Mouse (Mus musculus) small intestine, adult 2 months (tissue): Measurements from ENCODE around the gene Slc3a1. TPM values are rescaled to one million over a fixed set of nuclear protein-coding genes. Genes with fewer than 3 reads are reported as not detected.

ENCODE experiments used
- H3K27ac ChIP-seq: fragments of 200-500 bp; 2 replicates; pipeline ENCODE4 v1.5.1; 2012; ENCODE audit warnings: low read depth, low read length, control low read depth, inconsistent platforms; ENCODE audit not compliant: insufficient read depth
- H3K27me3 ChIP-seq: fragments of 200-500 bp; 2 replicates; pipeline ENCODE4 v1.6.1; 2012; ENCODE audit warnings: mild to moderate bottlenecking, moderate library complexity, low read length, inconsistent platforms; ENCODE audit not compliant: control insufficient read depth, insufficient read depth
- H3K36me3 ChIP-seq: fragments of 200-500 bp; 2 replicates; pipeline ENCODE4 v1.6.1; 2012; ENCODE audit warnings: mild to moderate bottlenecking, low read length, control low read depth, inconsistent platforms; ENCODE audit not compliant: control insufficient read depth, insufficient read depth
- H3K4me1 ChIP-seq: fragments of 200-500 bp; 2 replicates; pipeline ENCODE4 v1.6.1; 2012; ENCODE audit warnings: low read length, inconsistent platforms, mixed read lengths; ENCODE audit not compliant: control insufficient read depth, insufficient read depth, insufficient read length
- H3K4me3 ChIP-seq: fragments of 200-500 bp; 2 replicates; pipeline ENCODE4 v1.5.1; 2012; ENCODE audit warnings: low read depth, mild to moderate bottlenecking, control low read depth, inconsistent platforms, low read length, moderate library complexity
- CTCF ChIP-seq: fragments of 200-500 bp; IDR thresholded peaks from 2 replicates; pipeline ENCODE4 v1.5.1; 2012; ENCODE audit warnings: low read depth, mild to moderate bottlenecking, control low read depth, inconsistent platforms, low read length, moderate library complexity, mixed read lengths; ENCODE audit not compliant: insufficient replicate concordance, insufficient read length; ENCODE audit errors: extremely low read depth
- POLR2A ChIP-seq: fragments of 200-500 bp; IDR thresholded peaks from 2 replicates; pipeline ENCODE4 v1.6.1; 2012; ENCODE audit warnings: low read depth, mild to moderate bottlenecking, control low read depth, inconsistent platforms, low read length, moderate library complexity
- WGBS: fragments of 180-500 bp; shearing (Covaris S2); methylation state at CpG from one replicate; pipeline ENCODE4 v1.1.7; 2018; 5-methylcytosine and 5-hydroxymethylcytosine counted together
- polyA plus RNA-seq: library from polyadenylated mRNA; depleted of rRNA; stranded (reverse); fragments of >200 nt; gene quantifications from 2 replicates; pipeline ENCODE4 v1.2.3, GENCODE M21; 2012

The Slc3a1 gene
- polyA plus RNA-seq, 1 experiment: 122 TPM

- TF ChIP-seq POLR2A (no peak), CTCF (no peak)
- Histone ChIP-seq H3K4me1 (no peaks in the 10 kb centered on the region), H3K4me3 (no peak overlapping the region), H3K27ac (no peak overlapping the region), H3K27me3 (no peaks in the 10 kb centered on the region), H3K36me3 (peaks cover 19% of the 10 kb centered on the region)
- 44% methylated on average over 1 of the region's 1 CpGs for WGBS
Measured at GRCm38 (mm10) chr17:84997639-84998038, 30.5 kb upstream of the Slc3a1 start.

GRCm38 (mm10) chr17:84999636-85000035 lies 28.5 kb upstream of the Slc3a1 start:
- no peak overlapping the region for H3K4me3 ChIP-seq
- peaks cover 26% of the 10 kb centered on the region for H3K36me3 ChIP-seq
- no peaks in the 10 kb centered on the region for H3K4me1 ChIP-seq
- WGBS: 83% methylated on average over 10 of the region's 10 CpGs
- no peak for TF ChIP-seq CTCF
- TF ChIP-seq POLR2A: no peak
- no peak overlapping the region for H3K27ac ChIP-seq
- no peaks in the 10 kb centered on the region for H3K27me3 ChIP-seq

- no peak overlapping the region for H3K27ac ChIP-seq
- H3K4me3 ChIP-seq: no peak overlapping the region
- no peaks in the 10 kb centered on the region for H3K4me1 ChIP-seq
- H3K36me3 ChIP-seq: peaks cover 28% of the 10 kb centered on the region
- no peaks in the 10 kb centered on the region for H3K27me3 ChIP-seq
- 89% methylated on average over 6 of the region's 6 CpGs for WGBS
- TF ChIP-seq POLR2A (no peak), CTCF (no peak)
Measured at GRCm38 (mm10) chr17:85013485-85013884, 14.7 kb upstream of the Slc3a1 start.

- peaks cover 27% of the 10 kb centered on the region for H3K36me3 ChIP-seq
- H3K27ac ChIP-seq: no peak overlapping the region
- TF ChIP-seq CTCF (no peak), POLR2A (no peak)
- H3K4me3 ChIP-seq: no peak overlapping the region
- no peaks in the 10 kb centered on the region for H3K4me1 ChIP-seq
- no peaks in the 10 kb centered on the region for H3K27me3 ChIP-seq
- WGBS: 97% methylated on average over 3 of the region's 3 CpGs
Measured at GRCm38 (mm10) chr17:85014632-85015031, 13.5 kb upstream of the Slc3a1 start.

- Histone ChIP-seq H3K27me3 (no peaks in the 10 kb centered on the region), H3K4me1 (no peaks in the 10 kb centered on the region), H3K4me3 (no peak overlapping the region), H3K36me3 (peaks cover 6% of the 10 kb centered on the region), H3K27ac (no peak overlapping the region)
- WGBS: 81% methylated on average over 3 of the region's 3 CpGs
- TF ChIP-seq CTCF (no peak), POLR2A (no peak)
Measured at GRCm38 (mm10) chr17:85018344-85018743, 9.8 kb upstream of the Slc3a1 start.

- TF ChIP-seq POLR2A (no peak), CTCF (no peak)
- H3K27me3 ChIP-seq: no peaks in the 10 kb centered on the region
- H3K4me3 ChIP-seq: no peak overlapping the region
- H3K36me3 ChIP-seq: 0 out of 2 replicates have a peak, but pooled peaks cover 3% of the 10 kb centered on the region
- peaks cover 1% of the 10 kb centered on the region for H3K4me1 ChIP-seq
- no peak overlapping the region for H3K27ac ChIP-seq
- WGBS: 49% methylated on average over 5 of the region's 5 CpGs
Measured at GRCm38 (mm10) chr17:85018794-85019193, 9.4 kb upstream of the Slc3a1 start.

- H3K27me3 ChIP-seq: no peaks in the 10 kb centered on the region
- 0 out of 2 replicates have a peak, but pooled peaks cover 1% of the 10 kb centered on the region for H3K36me3 ChIP-seq
- no peak overlapping the region for H3K4me3 ChIP-seq
- peaks cover 9% of the 10 kb centered on the region for H3K4me1 ChIP-seq
- no peak overlapping the region for H3K27ac ChIP-seq
- WGBS: 82% methylated on average over 3 of the region's 3 CpGs
- no peak for TF ChIP-seq POLR2A
- TF ChIP-seq CTCF: no peak
Measured at GRCm38 (mm10) chr17:85020343-85020742, 7.8 kb upstream of the Slc3a1 start.
